Mouse (Mus musculus) hindbrain, embryonic 12.5 days (tissue): ENCODE results near the gene C4bp. TPM values are rescaled to one million over a fixed set of nuclear protein-coding genes. Genes with fewer than 3 reads are reported as not detected.
"Not testable (repeated sequence)": the region's sequence is repeated elsewhere in the genome, so short reads cannot be mapped to it uniquely, and the experiment has no call there.

Experiments
- ATAC-seq: fragments of 200-750 bp; cut with Nextera tagmentation; 2 replicates; pipeline ENCODE4 v1.8.0; 2017; ENCODE audit warnings: moderate TSS enrichment; ENCODE audit not compliant: low FRiP score
- H3K27ac ChIP-seq: fragments of 300-500 bp; sonication (generic); 2 replicates; pipeline ENCODE4 v1.5.1; 2016; ENCODE audit warnings: mild to moderate bottlenecking
- H3K27me3 ChIP-seq: fragments of 300-500 bp; sonication (generic); 2 replicates; pipeline ENCODE4 v1.6.1; 2016; ENCODE audit warnings: mild to moderate bottlenecking
- H3K36me3 ChIP-seq: fragments of 300-500 bp; sonication (generic); 2 replicates; pipeline ENCODE4 v1.6.1; 2016; ENCODE audit warnings: mild to moderate bottlenecking
- H3K4me1 ChIP-seq: fragments of 300-500 bp; sonication (generic); 2 replicates; pipeline ENCODE4 v1.6.1; 2016
- H3K4me2 ChIP-seq: fragments of 300-500 bp; sonication (generic); replicated peaks from 2 replicates; pipeline ENCODE4 v1.6.1; 2016; ENCODE audit warnings: mild to moderate bottlenecking
- H3K4me3 ChIP-seq: fragments of 300-500 bp; sonication (generic); 2 replicates; pipeline ENCODE4 v1.5.1; 2016; ENCODE audit warnings: mild to moderate bottlenecking
- H3K9ac ChIP-seq: fragments of 300-500 bp; sonication (generic); 2 replicates; pipeline ENCODE4 v1.6.1; 2016; ENCODE audit warnings: mild to moderate bottlenecking, moderate library complexity
- H3K9me3 ChIP-seq: fragments of 300-500 bp; sonication (generic); replicated peaks from 2 replicates; pipeline ENCODE4 v1.6.1; 2016; ENCODE audit warnings: mild to moderate bottlenecking
- WGBS: fragments of 180-500 bp; shearing (Covaris S2); methylation state at CpG from one replicate; pipeline ENCODE4 v1.1.7; 2016; 5-methylcytosine and 5-hydroxymethylcytosine counted together
- polyA plus RNA-seq: library from polyadenylated mRNA; unstranded; fragments of >200 nt; fragmentation: Nextera tagmentation; extraction: Ambion mirVana; gene quantifications from 2 replicates; pipeline ENCODE4 v1.2.1, GENCODE M21; 2016

C4bp gene
- polyA plus RNA-seq = not detected in 2 replicates

DNA sequence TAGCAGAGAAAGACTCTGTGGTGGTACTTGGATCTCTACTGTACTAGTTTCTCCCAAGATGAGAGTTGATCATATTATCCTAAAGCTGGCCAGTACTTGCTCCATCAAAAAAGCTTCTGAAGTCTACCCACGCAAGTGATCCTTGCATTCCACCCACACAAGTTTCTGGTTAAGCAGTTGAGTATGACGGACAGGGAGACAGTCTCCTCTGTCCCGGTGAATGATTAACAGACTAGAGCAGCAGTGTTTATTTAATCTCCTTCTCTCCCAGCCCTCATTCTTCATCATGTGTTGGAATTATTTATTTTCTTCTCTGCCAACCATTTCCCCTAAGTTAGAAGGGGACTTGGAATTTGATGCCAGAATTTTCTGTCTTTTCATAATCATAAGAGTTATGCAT is at the start of gene C4bp:
Gene C4bp (minus strand): TSS at position 179 of the 400 bp plus-strand sequence.
- Histone ChIP-seq H3K9ac (no peak within 1 kb of the TSS), H3K27ac (no peak within 1 kb of the TSS)
- WGBS = 84% methylated on average over 3 of the region's 3 CpGs

DNA sequence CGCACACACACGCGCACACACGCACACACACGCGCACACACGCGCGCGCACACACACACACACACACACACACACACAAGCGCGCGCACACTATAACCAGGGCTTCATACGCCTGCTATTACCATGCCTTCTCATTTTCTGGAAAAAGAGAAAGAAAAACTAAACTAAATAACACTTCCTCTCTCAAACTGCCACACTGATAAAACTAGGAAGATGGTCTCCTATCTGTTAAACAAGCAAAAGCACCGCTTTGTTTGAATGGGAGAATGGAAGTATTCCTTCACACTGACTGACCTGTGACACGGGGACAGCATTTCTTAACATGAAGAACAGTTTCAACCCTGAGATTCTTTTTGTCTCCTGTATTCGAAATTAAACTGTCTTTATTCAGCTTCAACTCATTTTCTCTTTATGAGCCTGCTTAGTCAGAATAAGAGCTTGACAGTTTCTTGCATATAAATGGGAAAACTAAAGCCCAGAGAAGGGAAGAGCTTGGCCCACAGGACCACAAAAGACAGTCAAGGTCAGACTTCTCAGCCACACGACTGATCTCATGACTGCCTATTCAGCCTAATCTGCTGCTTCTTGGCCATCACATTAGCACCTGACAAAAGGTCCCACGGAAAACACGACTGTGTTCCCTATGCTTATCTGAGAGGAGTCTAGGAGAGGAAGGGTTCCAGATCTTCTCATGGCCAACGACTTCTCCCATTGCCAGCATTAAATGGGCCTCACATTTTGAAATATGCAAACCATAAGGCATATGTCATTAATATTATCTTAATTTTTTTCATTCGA is 49.0 kb upstream of the C4bp start:
- Histone ChIP-seq H3K36me3 (peaks cover 22% of the 10 kb centered on the region), H3K9ac (no peak overlapping the region), H3K4me3 (no peak overlapping the region), H3K4me1 (no peaks in the 10 kb centered on the region), H3K9me3 (no peaks in the 10 kb centered on the region), H3K27ac (no peak overlapping the region), H3K27me3 (no peaks in the 10 kb centered on the region), H3K4me2 (no peak overlapping the region)
- no peak for ATAC-seq
- 91% methylated on average over 22 of the region's 22 CpGs for WGBS

More for the DNA sequence above, at the start of gene C4bp:
- no peak for ATAC-seq
- H3K27me3 ChIP-seq = no peaks in the 10 kb centered on the region
- H3K4me2 ChIP-seq = no peak within 1 kb of the TSS
- no peak within 1 kb of the TSS for H3K4me3 ChIP-seq
- no peaks in the 10 kb centered on the region for H3K36me3 ChIP-seq
- no peaks in the 10 kb centered on the region for H3K4me1 ChIP-seq
- no peaks in the 10 kb centered on the region for H3K9me3 ChIP-seq

DNA sequence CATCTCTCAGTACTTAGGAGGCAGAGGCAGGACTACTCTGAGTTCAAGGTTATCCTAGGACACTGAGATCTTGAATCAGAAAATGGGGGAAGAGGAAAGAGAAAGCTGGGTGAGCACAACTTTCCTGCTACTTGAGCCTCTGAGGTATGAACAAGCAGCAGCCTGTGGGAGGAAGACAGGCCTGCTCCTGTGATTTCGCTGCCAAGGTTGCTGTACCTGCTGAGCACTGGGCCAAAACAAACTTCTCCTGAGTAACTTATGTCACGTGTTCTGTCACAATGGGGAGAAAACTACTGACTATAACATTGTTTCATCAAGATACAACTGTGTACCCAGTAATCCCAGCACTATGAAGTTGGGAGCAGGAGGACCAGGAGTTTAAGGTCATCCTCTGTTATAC is 42.2 kb upstream of the C4bp start:
- H3K9ac ChIP-seq = no peak overlapping the region
- WGBS = 88% methylated on average over 2 of the region's 2 CpGs
- no peaks in the 10 kb centered on the region for H3K9me3 ChIP-seq
- H3K36me3 ChIP-seq = peaks cover 72% of the 10 kb centered on the region
- no peak overlapping the region for H3K27ac ChIP-seq
- no peaks in the 10 kb centered on the region for H3K27me3 ChIP-seq
- H3K4me3 ChIP-seq = no peak overlapping the region
- ATAC-seq = no peak
- no peak overlapping the region for H3K4me2 ChIP-seq
- H3K4me1 ChIP-seq = no peaks in the 10 kb centered on the region

DNA sequence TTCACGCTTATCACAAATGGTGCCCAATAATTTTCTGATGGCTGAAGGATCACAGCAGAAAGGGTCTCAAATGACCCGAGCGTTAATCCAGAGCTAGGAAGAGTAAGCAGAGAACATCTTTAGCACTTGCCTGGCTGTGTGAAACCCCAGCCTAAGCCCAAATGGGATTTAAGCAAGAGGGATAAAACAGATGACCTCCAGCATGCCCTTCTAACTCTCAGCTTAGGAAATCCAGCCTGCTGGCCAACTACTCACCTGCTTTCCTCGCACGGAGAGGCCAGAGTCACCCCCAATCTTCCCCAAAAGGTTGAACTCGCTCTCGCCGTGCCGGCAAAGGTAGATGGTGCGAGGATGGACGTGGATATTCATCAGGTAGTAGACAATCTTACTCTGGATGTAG is 40.5 kb upstream of the C4bp start:
- Histone ChIP-seq H3K4me2 (no peak overlapping the region), H3K27ac (no peak overlapping the region), H3K36me3 (peaks cover 79% of the 10 kb centered on the region), H3K27me3 (no peaks in the 10 kb centered on the region), H3K9ac (no peak overlapping the region), H3K9me3 (no peaks in the 10 kb centered on the region), H3K4me3 (no peak overlapping the region), H3K4me1 (no peaks in the 10 kb centered on the region)
- ATAC-seq = no peak
- 95% methylated on average over 11 of the region's 11 CpGs for WGBS

DNA sequence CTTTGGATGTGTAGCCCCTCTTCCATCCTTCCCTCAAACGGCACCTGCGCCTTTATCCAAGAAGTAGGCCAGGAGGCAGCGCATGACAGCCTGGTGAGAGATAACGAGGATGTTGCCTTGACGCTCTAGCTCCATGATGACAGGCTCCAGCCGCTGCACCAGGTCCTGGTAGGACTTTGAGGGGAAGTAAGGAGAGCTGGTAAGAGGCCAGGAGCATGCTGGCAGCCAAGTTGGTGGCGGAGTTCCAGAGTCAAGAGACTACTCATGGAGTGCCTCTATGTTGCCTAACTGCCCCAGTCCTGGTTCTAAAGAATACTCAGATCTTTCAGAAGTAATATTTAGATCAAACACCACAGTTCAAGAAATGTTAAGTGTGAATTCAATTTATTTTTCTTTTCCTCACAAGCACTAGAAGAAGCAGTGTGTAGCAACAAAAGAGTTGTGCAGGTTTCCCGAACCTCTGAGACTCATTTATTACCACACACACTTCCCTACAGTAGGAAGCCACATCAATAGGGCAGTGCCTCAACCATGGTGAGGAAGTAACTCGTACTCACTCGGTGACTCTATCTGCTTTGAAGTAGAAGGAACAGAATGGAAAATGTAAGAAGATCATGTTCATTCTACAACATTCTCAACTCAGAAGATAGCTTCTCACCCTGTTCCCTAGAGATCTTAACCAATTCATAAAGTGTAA is 38.7 kb upstream of the C4bp start:
- Histone ChIP-seq H3K27ac (no peak overlapping the region), H3K27me3 (no peaks in the 10 kb centered on the region), H3K9ac (no peak overlapping the region), H3K4me3 (no peak overlapping the region), H3K4me1 (no peaks in the 10 kb centered on the region), H3K36me3 (peaks cover 69% of the 10 kb centered on the region), H3K9me3 (no peaks in the 10 kb centered on the region), H3K4me2 (no peak overlapping the region)
- ATAC-seq = no peak
- WGBS = 94% methylated on average over 10 of the region's 10 CpGs

GRCm38 (mm10) chr1:130698601-130699000 is 37.2 kb upstream of the C4bp start:
- peaks cover 60% of the 10 kb centered on the region for H3K36me3 ChIP-seq
- ATAC-seq = no peak

GRCm38 (mm10) chr1:130683905-130684304 is 22.5 kb upstream of the C4bp start:
- no peaks in the 10 kb centered on the region for H3K27me3 ChIP-seq
- no peaks in the 10 kb centered on the region for H3K9me3 ChIP-seq
- 58% methylated on average over 1 of the region's 1 CpGs for WGBS
- H3K36me3 ChIP-seq = no peaks in the 10 kb centered on the region
- no peak overlapping the region for H3K4me2 ChIP-seq
- no peak for ATAC-seq
- no peaks in the 10 kb centered on the region for H3K4me1 ChIP-seq
- no peak overlapping the region for H3K9ac ChIP-seq
- H3K4me3 ChIP-seq = no peak overlapping the region
- no peak overlapping the region for H3K27ac ChIP-seq

More at GRCm38 (mm10) chr1:130698601-130699000, 37.2 kb upstream of the C4bp start:
- H3K27ac ChIP-seq = no peak overlapping the region
- no peaks in the 10 kb centered on the region for H3K27me3 ChIP-seq
- H3K4me2 ChIP-seq = no peak overlapping the region
- no peaks in the 10 kb centered on the region for H3K9me3 ChIP-seq
- 96% methylated on average over 5 of the region's 5 CpGs for WGBS
- no peak overlapping the region for H3K4me3 ChIP-seq
- H3K9ac ChIP-seq = no peak overlapping the region
- no peaks in the 10 kb centered on the region for H3K4me1 ChIP-seq

DNA sequence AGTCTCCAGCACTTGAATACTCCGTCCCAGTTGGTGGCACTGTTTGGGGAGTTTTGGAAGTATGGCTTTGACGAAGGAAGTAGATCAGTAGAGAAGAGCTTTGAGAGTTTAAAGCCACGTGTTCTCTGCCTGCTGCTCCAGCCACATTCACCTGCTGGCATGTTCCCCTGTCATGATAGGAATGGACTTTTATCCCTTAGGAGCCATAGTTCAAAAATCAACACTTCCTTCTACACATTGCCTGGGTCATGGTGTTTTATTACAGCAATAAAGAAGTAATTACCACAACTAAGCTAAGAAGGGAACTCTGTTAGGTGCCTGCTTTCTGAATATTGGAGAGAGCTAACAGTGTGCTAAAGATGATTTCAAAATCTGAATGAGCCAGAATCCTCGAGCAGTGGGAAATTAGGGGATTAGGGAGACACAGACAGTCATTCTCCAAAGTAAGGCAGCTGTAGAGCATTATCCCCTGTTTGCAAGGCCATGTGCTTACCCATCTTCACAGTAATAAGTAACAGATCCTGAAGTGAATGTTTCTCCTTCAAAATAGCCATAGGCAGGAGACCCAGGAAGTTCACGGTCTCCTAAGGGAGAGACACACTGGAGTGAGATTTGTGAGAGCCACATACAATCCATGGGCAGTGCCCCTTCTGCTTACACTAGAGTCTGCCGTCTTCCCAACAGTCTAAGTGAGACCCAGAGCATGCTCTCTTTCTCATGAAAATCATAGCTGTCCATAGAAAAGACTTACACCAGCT is 20.4 kb upstream of the C4bp start:
- ATAC-seq = no peak
- no peaks in the 10 kb centered on the region for H3K9me3 ChIP-seq
- 80% methylated on average over 6 of the region's 6 CpGs for WGBS

GRCm38 (mm10) chr1:130681075-130681474 is 19.6 kb upstream of the C4bp start:
- no peaks in the 10 kb centered on the region for H3K27me3 ChIP-seq
- no peak for ATAC-seq
- no peak overlapping the region for H3K27ac ChIP-seq
- H3K4me1 ChIP-seq = no peaks in the 10 kb centered on the region
- no peak overlapping the region for H3K9ac ChIP-seq
- no peaks in the 10 kb centered on the region for H3K9me3 ChIP-seq
- H3K36me3 ChIP-seq = no peaks in the 10 kb centered on the region
- no peak overlapping the region for H3K4me2 ChIP-seq
- 87% methylated on average over 2 of the region's 2 CpGs for WGBS
- H3K4me3 ChIP-seq = no peak overlapping the region

More for the DNA sequence above, 20.4 kb upstream of the C4bp start:
- Histone ChIP-seq H3K4me3 (no peak overlapping the region), H3K9ac (no peak overlapping the region), H3K27me3 (no peaks in the 10 kb centered on the region), H3K4me1 (no peaks in the 10 kb centered on the region), H3K4me2 (no peak overlapping the region), H3K36me3 (no peaks in the 10 kb centered on the region), H3K27ac (no peak overlapping the region)

DNA sequence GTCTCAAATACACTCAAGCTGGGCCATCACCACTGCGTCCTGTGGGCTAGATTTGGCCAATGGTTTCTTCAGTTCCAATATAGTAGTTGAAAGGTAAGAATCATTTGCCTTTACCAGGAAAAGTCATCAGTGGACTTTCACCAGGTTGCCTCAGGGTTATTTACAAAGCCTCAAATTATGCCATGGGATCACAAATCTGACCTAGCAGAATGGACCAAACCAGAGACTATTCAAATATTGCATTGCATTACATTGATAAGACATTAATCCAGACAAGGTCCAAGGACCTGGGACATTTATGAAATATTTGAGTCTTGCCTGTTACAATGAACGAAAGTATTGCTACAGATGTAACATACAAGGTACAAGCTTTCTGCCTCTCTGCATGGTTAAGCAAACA is 17.1 kb upstream of the C4bp start:
- WGBS = 84% methylated on average over 2 of the region's 2 CpGs
- Histone ChIP-seq H3K27ac (no peak overlapping the region), H3K4me1 (no peaks in the 10 kb centered on the region), H3K4me2 (no peak overlapping the region), H3K36me3 (no peaks in the 10 kb centered on the region), H3K9me3 (no peaks in the 10 kb centered on the region), H3K9ac (no peak overlapping the region), H3K4me3 (no peak overlapping the region), H3K27me3 (no peaks in the 10 kb centered on the region)
- no peak for ATAC-seq

DNA sequence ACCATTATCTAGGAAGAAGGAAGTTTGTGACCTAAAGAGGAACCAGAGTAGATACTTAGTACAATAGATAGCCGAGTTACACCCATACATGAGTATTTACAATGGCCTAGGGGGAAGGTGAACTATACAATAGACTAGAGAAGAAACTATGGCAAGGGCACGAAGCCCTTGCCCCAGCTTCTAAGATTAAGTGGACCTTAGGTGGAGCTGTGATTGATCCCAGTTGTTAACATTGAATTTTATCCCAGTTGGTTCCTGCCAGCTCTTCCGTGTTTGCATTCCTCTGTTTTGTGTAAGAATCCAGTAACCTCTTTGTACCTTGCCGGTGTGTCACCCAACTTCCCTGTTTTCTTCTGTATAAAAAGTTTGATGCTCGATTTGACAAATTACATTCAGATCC is 2.1 kb upstream of the C4bp start:
- H3K27me3 ChIP-seq, H3K4me3 ChIP-seq, H3K4me1 ChIP-seq, H3K9me3 ChIP-seq, H3K4me2 ChIP-seq, H3K9ac ChIP-seq, ATAC-seq, H3K27ac ChIP-seq, H3K36me3 ChIP-seq: not testable (repeated sequence)
- WGBS = 83% methylated on average over 5 of the region's 5 CpGs

GRCm38 (mm10) chr1:130659641-130660040 is 1.8 kb downstream of the C4bp start:
- H3K9ac ChIP-seq, H3K4me2 ChIP-seq, H3K4me1 ChIP-seq, H3K27ac ChIP-seq, H3K27me3 ChIP-seq, ATAC-seq, H3K9me3 ChIP-seq, H3K4me3 ChIP-seq, H3K36me3 ChIP-seq: not testable (repeated sequence)
- 27% methylated on average over 5 of the region's 5 CpGs for WGBS
